Mouse (Mus musculus): ENCODE results near the gene B9d2. TPM values are rescaled to one million over a fixed set of nuclear protein-coding genes. Genes with fewer than 3 reads are reported as not detected.

The B9d2 gene
- polyA plus RNA-seq, 1 experiment from 2014 or later = 31.5 TPM

- Histone ChIP-seq H3K36me3 (ENCODE audit: control insufficient read depth, insufficient read depth, low read length) (peaks cover 94% of the 10 kb centered on the region), H3K27me3 (ENCODE audit: control insufficient read depth, insufficient read depth, low read length) (no peaks in the 10 kb centered on the region), H3K9me3 (ENCODE audit: control insufficient read depth, low read depth, low read length) (no peaks in the 10 kb centered on the region), H3K4me3 (ENCODE audit: low read depth, low read length) (no peak overlapping the region), H3K27ac (ENCODE audit: low read length) (no peak overlapping the region), H3K4me1 (ENCODE audit: control insufficient read depth, insufficient read depth, low read length) (no peaks in the 10 kb centered on the region), H3K9ac (replicated peaks; ENCODE audit: low read depth, low read length) (no peak overlapping the region), H3K4me2 (replicated peaks; ENCODE audit: low read depth, low read length) (no peak overlapping the region)
- WGBS = 45% methylated on average over 4 of the region's 4 CpGs
- ATAC-seq (ENCODE audit: insufficient number of reproducible peaks, insufficient read depth, low FRiP score, low read depth) = no peak
These were observed 54.4 kb downstream of the B9d2 start for GRCm38 (mm10) chr7:25734991-25735390.

Other genes starting within 250 kb of the B9d2 start
- 14.8 and 21.2 TPM in 2 replicates for gene Ceacam1, start 203.2 kb upstream of the B9d2 start, polyA plus RNA-seq (2014; fragmentation: Nextera tagmentation; extraction: Ambion mirVana)
- gene Ceacam2, start 140.9 kb upstream of the B9d2 start, polyA plus RNA-seq (2014; fragmentation: Nextera tagmentation; extraction: Ambion mirVana) = not detected in 2 replicates
- not detected in 2 replicates for gene Erich4, start 64.9 kb upstream of the B9d2 start, polyA plus RNA-seq (2014; fragmentation: Nextera tagmentation; extraction: Ambion mirVana)
- 39.0 and 44.9 TPM in 2 replicates for gene Dmac2, start 61.4 kb upstream of the B9d2 start, polyA plus RNA-seq (2014; fragmentation: Nextera tagmentation; extraction: Ambion mirVana)
- gene B3gnt8, start 54.1 kb upstream of the B9d2 start, polyA plus RNA-seq (2014; fragmentation: Nextera tagmentation; extraction: Ambion mirVana) = 6.2 and 6.5 TPM in 2 replicates
- gene Bckdha, start 21.8 kb upstream of the B9d2 start, polyA plus RNA-seq (2014; fragmentation: Nextera tagmentation; extraction: Ambion mirVana) = 48.6 and 52.2 TPM in 2 replicates
- gene Exosc5, start 21.6 kb upstream of the B9d2 start, polyA plus RNA-seq (2014; fragmentation: Nextera tagmentation; extraction: Ambion mirVana) = 72.9 and 83.0 TPM in 2 replicates
- 4.2 and 5.9 TPM in 2 replicates for gene Tmem91, start 5.6 kb upstream of the B9d2 start, polyA plus RNA-seq (2014; fragmentation: Nextera tagmentation; extraction: Ambion mirVana)
- 3.6 and 3.7 TPM in 2 replicates for gene Tgfb1, start 6.2 kb downstream of the B9d2 start, polyA plus RNA-seq (2014; fragmentation: Nextera tagmentation; extraction: Ambion mirVana)
- 29.4 and 30.8 TPM in 2 replicates for gene Ccdc97, start 38.3 kb downstream of the B9d2 start, polyA plus RNA-seq (2014; fragmentation: Nextera tagmentation; extraction: Ambion mirVana)
- 77.2 and 77.8 TPM in 2 replicates for gene Hnrnpul1, start 74.0 kb downstream of the B9d2 start, polyA plus RNA-seq (2014; fragmentation: Nextera tagmentation; extraction: Ambion mirVana)
- 66.4 and 75.3 TPM in 2 replicates for gene Axl, start 107.9 kb downstream of the B9d2 start, polyA plus RNA-seq (2014; fragmentation: Nextera tagmentation; extraction: Ambion mirVana)
- gene Cyp2s1, start 136.1 kb downstream of the B9d2 start, polyA plus RNA-seq (2014; fragmentation: Nextera tagmentation; extraction: Ambion mirVana) = 32.0 and 34.1 TPM in 2 replicates
- not detected in 2 replicates for gene Cyp2b10, start 216.8 kb downstream of the B9d2 start, polyA plus RNA-seq (2014; fragmentation: Nextera tagmentation; extraction: Ambion mirVana)

All from stomach, embryonic 14.5 days (tissue).